Mouse (Mus musculus) myocyte (in vitro differentiated cells): ENCODE results near the gene Camk2d. TPM values are rescaled to one million over a fixed set of nuclear protein-coding genes. Genes with fewer than 3 reads are reported as not detected.

Experiments used
- H3K27me3 ChIP-seq: one replicate; pipeline ENCODE4 v1.6.1; 2011; ENCODE audit not compliant: control insufficient read depth, insufficient read depth, insufficient read length
- H3K36me3 ChIP-seq: one replicate; pipeline ENCODE4 v1.6.1; 2011; ENCODE audit not compliant: control insufficient read depth, insufficient read depth
- H3K4me2 ChIP-seq: one replicate; pipeline ENCODE4 v1.6.1; 2011; ENCODE audit warnings: low read depth, control low read depth
- H3K4me3 ChIP-seq: one replicate; pipeline ENCODE4 v1.5.1; 2011; ENCODE audit warnings: mild to moderate bottlenecking, control low read depth, moderate library complexity
- H3K79me2 ChIP-seq: one replicate; pipeline ENCODE4 v1.6.1; 2011; ENCODE audit not compliant: control insufficient read depth, insufficient read depth
- H3ac ChIP-seq: one replicate; pipeline ENCODE4 v1.6.1; 2011; ENCODE audit not compliant: control insufficient read depth, insufficient read length
- CEBPB ChIP-seq: IDR thresholded peaks from 2 replicates; pipeline ENCODE4 v1.6.1; 2011; ENCODE audit warnings: mild to moderate bottlenecking, moderate library complexity; ENCODE audit not compliant: poor library complexity, insufficient read depth, severe bottlenecking
- E2F4 ChIP-seq: IDR thresholded peaks from one replicate; pipeline ENCODE4 v1.6.1; 2011; ENCODE audit warnings: mild to moderate bottlenecking, control low read depth, moderate library complexity; ENCODE audit not compliant: insufficient read depth
- MAX ChIP-seq: IDR thresholded peaks from one replicate; pipeline ENCODE4 v1.6.1; 2011; ENCODE audit warnings: low read depth, mild to moderate bottlenecking, control low read depth
- MYOD1 ChIP-seq, 3 experiments: IDR thresholded peaks; one replicate each; pipeline ENCODE4 v1.6.1; 2011; ENCODE audit warnings: control low read depth in 2 of 3, low read depth in 2 of 3, mild to moderate bottlenecking in 2 of 3, moderate library complexity in 1 of 3; ENCODE audit not compliant: insufficient read length in 2 of 3, control insufficient read depth in 1 of 3
- MYOG ChIP-seq, 3 experiments: IDR thresholded peaks; one replicate each; pipeline ENCODE4 v1.6.1; 2011; ENCODE audit warnings: control low read depth in 2 of 3, low read depth in 2 of 3, mild to moderate bottlenecking in 2 of 3; ENCODE audit not compliant: insufficient read length in 2 of 3, control insufficient read depth in 1 of 3, insufficient read depth in 1 of 3
- POLR2A ChIP-seq: IDR thresholded peaks from one replicate; pipeline ENCODE4 v1.6.1; 2011; ENCODE audit warnings: low read depth, mild to moderate bottlenecking, control low read depth, moderate library complexity; ENCODE audit not compliant: insufficient read length
- POLR2AphosphoS2 ChIP-seq: IDR thresholded peaks from one replicate; pipeline ENCODE4 v1.6.1; 2011; ENCODE audit warnings: low read depth, control low read depth; ENCODE audit not compliant: insufficient read length
- REST ChIP-seq: IDR thresholded peaks from one replicate; pipeline ENCODE4 v1.6.1; 2011; ENCODE audit warnings: mild to moderate bottlenecking, control low read depth, moderate library complexity; ENCODE audit not compliant: insufficient read depth, insufficient read length
- SRF ChIP-seq: IDR thresholded peaks from one replicate; pipeline ENCODE4 v1.6.1; 2011; ENCODE audit warnings: low read depth; ENCODE audit not compliant: control insufficient read depth, insufficient read length
- TCF12 ChIP-seq: IDR thresholded peaks from one replicate; pipeline ENCODE4 v1.6.1; 2011; ENCODE audit warnings: mild to moderate bottlenecking, control low read depth; ENCODE audit not compliant: poor library complexity, insufficient read depth, severe bottlenecking
- TCF3 ChIP-seq: IDR thresholded peaks from one replicate; pipeline ENCODE4 v1.6.1; 2011; ENCODE audit warnings: low read depth, control low read depth; ENCODE audit not compliant: insufficient read length
- USF1 ChIP-seq: IDR thresholded peaks from one replicate; pipeline ENCODE4 v1.6.1; 2011; ENCODE audit warnings: low read depth, mild to moderate bottlenecking, control low read depth, moderate library complexity
- polyA plus RNA-seq: library from polyadenylated mRNA; unstranded; fragments of >200 nt; fragmentation: generic; extraction: Trizol; gene quantifications from one replicate; pipeline ENCODE4 v1.2.1, GENCODE M21; 2012; ENCODE audit warnings: missing spikeins

The Camk2d gene
- polyA plus RNA-seq, 1 experiment, result 22.1 TPM

- TF ChIP-seq POLR2AphosphoS2 (peak; percentile 87), MYOD1 (IDR thresholded peaks at IDR 0.05; ENCODE audit: control insufficient read depth in 1 of 3, insufficient read length in 2 of 3, low read depth in 2 of 3) (no peak), MAX (no peak), POLR2A (peak; percentile 77)
- Histone ChIP-seq H3K79me2 (peaks cover 43% of the 10 kb centered on the region), H3ac (peak overlapping the region; percentile 59), H3K4me2 (peak overlapping the region; percentile 91), H3K4me3 (peak overlapping the region; percentile 83), H3K27me3 (no peaks in the 10 kb centered on the region), H3K36me3 (peaks cover 5% of the 10 kb centered on the region)
These were observed 524 bp downstream of the Camk2d start for GRCm38 (mm10) chr3:126596491-126597160.

- Histone ChIP-seq H3K36me3 (peaks cover 6% of the 10 kb centered on the region), H3K27me3 (no peaks in the 10 kb centered on the region), H3K4me3 (peak overlapping the region; percentile 83), H3K79me2 (peaks cover 46% of the 10 kb centered on the region), H3K4me2 (peak overlapping the region; percentile 83), H3ac (peak overlapping the region; percentile 59)
- TF ChIP-seq MAX (no peak), TCF12 (no peak), POLR2A (peak; percentile 49), MYOD1 (IDR thresholded peaks at IDR 0.05; ENCODE audit: control insufficient read depth in 1 of 3, insufficient read length in 2 of 3, low read depth in 2 of 3) (peak in 1 of 3 experiments; percentile 33)
These were observed 1.1 kb downstream of the Camk2d start for GRCm38 (mm10) chr3:126597161-126597595.

- H3K36me3 ChIP-seq, result peaks cover 6% of the 10 kb centered on the region
- H3K4me3 ChIP-seq, result peak overlapping the region; percentile 83
- peak overlapping the region; percentile 59 for H3ac ChIP-seq
- peak overlapping the region; percentile 83 for H3K4me2 ChIP-seq
- H3K79me2 ChIP-seq, result peaks cover 52% of the 10 kb centered on the region
- TF ChIP-seq MAX (no peak), TCF3 (no peak), E2F4 (no peak), CEBPB (no peak), USF1 (no peak), SRF (no peak), POLR2AphosphoS2 (no peak), MYOD1 (IDR thresholded peaks at IDR 0.05; ENCODE audit: control insufficient read depth in 1 of 3, insufficient read length in 2 of 3, low read depth in 2 of 3) (no peak), POLR2A (no peak), REST (no peak), TCF12 (no peak), MYOG (IDR thresholded peaks at IDR 0.05; ENCODE audit: control insufficient read depth in 1 of 3, insufficient read depth in 1 of 3, insufficient read length in 2 of 3, low read depth in 2 of 3) (no peak)
- H3K27me3 ChIP-seq, result no peaks in the 10 kb centered on the region
These were observed 1.7 kb downstream of the Camk2d start for GRCm38 (mm10) chr3:126597596-126598328.

GRCm38 (mm10) chr3:126598329-126598676 lies 2.2 kb downstream of the Camk2d start:
- TF ChIP-seq CEBPB (no peak), TCF12 (no peak), MYOD1 (IDR thresholded peaks at IDR 0.05; ENCODE audit: control insufficient read depth in 1 of 3, insufficient read length in 2 of 3, low read depth in 2 of 3) (no peak), MAX (no peak), MYOG (IDR thresholded peaks at IDR 0.05; ENCODE audit: control insufficient read depth in 1 of 3, insufficient read depth in 1 of 3, insufficient read length in 2 of 3, low read depth in 2 of 3) (no peak), REST (no peak), POLR2AphosphoS2 (no peak)
- Histone ChIP-seq H3K79me2 (peaks cover 58% of the 10 kb centered on the region), H3ac (peak overlapping the region; percentile 59), H3K36me3 (peaks cover 6% of the 10 kb centered on the region), H3K4me3 (peak overlapping the region; percentile 83), H3K27me3 (no peaks in the 10 kb centered on the region), H3K4me2 (peak overlapping the region; percentile 83)

GRCm38 (mm10) chr3:126598881-126599280 lies 2.8 kb downstream of the Camk2d start:
- peak overlapping the region; percentile 83 for H3K4me2 ChIP-seq
- H3ac ChIP-seq, result no peak overlapping the region
- peak overlapping the region; percentile 83 for H3K4me3 ChIP-seq
- peaks cover 6% of the 10 kb centered on the region for H3K36me3 ChIP-seq
- peaks cover 62% of the 10 kb centered on the region for H3K79me2 ChIP-seq
- TF ChIP-seq MAX (no peak), TCF12 (no peak), E2F4 (no peak), MYOG (IDR thresholded peaks at IDR 0.05; ENCODE audit: control insufficient read depth in 1 of 3, insufficient read depth in 1 of 3, insufficient read length in 2 of 3, low read depth in 2 of 3) (no peak), CEBPB (no peak), MYOD1 (IDR thresholded peaks at IDR 0.05; ENCODE audit: control insufficient read depth in 1 of 3, insufficient read length in 2 of 3, low read depth in 2 of 3) (no peak), POLR2AphosphoS2 (no peak), SRF (no peak), USF1 (no peak), TCF3 (no peak)
- H3K27me3 ChIP-seq, result no peaks in the 10 kb centered on the region
